Mouse (Mus musculus) CH12.LX (cell line): ENCODE measurements at regions not wholly inside any gene's neighbourhood (a gene's known extent, or its start where the extent isn't known, plus 50 kb on each side); places are given as distances from the start of the nearest gene placed in this dataset.

Experiments
- DNase-seq: peaks from one replicate; pipeline ENCODE4 v3.0.0-alpha.2; 2013; ENCODE audit errors: extremely low read depth
- H3K27ac ChIP-seq: 2 replicates; pipeline ENCODE4 v1.5.1; 2012; ENCODE audit warnings: low read depth, mild to moderate bottlenecking, control low read depth, moderate library complexity; ENCODE audit not compliant: insufficient read depth
- H3K27me3 ChIP-seq: replicated peaks from 2 replicates; pipeline ENCODE3; 2012; ENCODE audit warnings: inconsistent platforms
- H3K36me3 ChIP-seq, 2 experiments: replicated peaks in 1 of 2; 2 replicates each; pipeline versions ENCODE3 to v1.6.1; 2012; ENCODE audit warnings: inconsistent platforms in 1 of 2, low read length in 1 of 2, mild to moderate bottlenecking in 1 of 2, mixed read lengths in 1 of 2, moderate library complexity in 1 of 2; ENCODE audit not compliant: control insufficient read depth in 1 of 2, insufficient read depth in 1 of 2
- H3K4me1 ChIP-seq, 2 experiments: 2 replicates each; pipeline ENCODE4 v1.6.1; 2012; ENCODE audit warnings: inconsistent platforms in 1 of 2, moderate library complexity in 1 of 2; ENCODE audit not compliant: insufficient read depth in 2 of 2, control insufficient read depth in 1 of 2
- H3K4me2 ChIP-seq: 2 replicates; pipeline ENCODE4 v1.6.1; 2012; ENCODE audit warnings: low read depth, mild to moderate bottlenecking, control low read depth; ENCODE audit not compliant: poor library complexity, insufficient read depth, severe bottlenecking
- H3K4me3 ChIP-seq, 3 experiments: fragments of 150-350 bp in 1 of 3; sonication (generic) in 1 of 3; replicated peaks in 1 of 3; 2 replicates each; pipeline versions ENCODE3 to v1.5.1; 2011 to 2012; ENCODE audit warnings: low read depth in 2 of 3, low read length in 2 of 3, mild to moderate bottlenecking in 2 of 3, moderate library complexity in 2 of 3, control low read depth in 1 of 3, improper control_type of control experiment in 1 of 3, inconsistent platforms in 1 of 3, mixed read lengths in 1 of 3; ENCODE audit not compliant: poor library complexity in 1 of 3
- H3K79me2 ChIP-seq: replicated peaks from 2 replicates; pipeline ENCODE4 v1.6.1; 2012; ENCODE audit warnings: mild to moderate bottlenecking, moderate library complexity; ENCODE audit not compliant: control insufficient read depth, poor library complexity, insufficient read depth, severe bottlenecking; ENCODE audit errors: extremely low read depth
- H3K9ac ChIP-seq: 2 replicates; pipeline ENCODE4 v1.6.1; 2012; ENCODE audit warnings: low read depth, mild to moderate bottlenecking, control low read depth, moderate library complexity; ENCODE audit not compliant: insufficient read depth
- H3K9me3 ChIP-seq: replicated peaks from 2 replicates; pipeline ENCODE3; 2012; ENCODE audit warnings: low read length, inconsistent platforms, mixed read lengths
- CTCF ChIP-seq, 2 experiments: IDR thresholded peaks in 1 of 2; conservative IDR thresholded peaks in 1 of 2; 2 replicates each; pipeline ENCODE4 v1.5.1; 2011 to 2012; ENCODE audit warnings: low read depth in 2 of 2, low read length in 2 of 2, improper control_type of control experiment in 1 of 2, inconsistent platforms in 1 of 2, mild to moderate bottlenecking in 1 of 2, moderate library complexity in 1 of 2
- E2F4 ChIP-seq: IDR thresholded peaks from 2 replicates; pipeline ENCODE4 v1.6.1; 2011; ENCODE audit warnings: low read depth, low read length, improper control_type of control experiment; ENCODE audit not compliant: insufficient replicate concordance
- GABPA ChIP-seq: IDR thresholded peaks from 2 replicates; pipeline ENCODE4 v1.6.1; 2012; ENCODE audit warnings: low read depth, low read length, improper control_type of control experiment, inconsistent platforms; ENCODE audit not compliant: insufficient replicate concordance
- IRF4 ChIP-seq: IDR thresholded peaks from 2 replicates; pipeline ENCODE4 v1.6.1; 2014; ENCODE audit warnings: low read depth, mild to moderate bottlenecking, inconsistent platforms, low read length, improper control_type of control experiment
- JUND ChIP-seq: conservative IDR thresholded peaks from 2 replicates; pipeline ENCODE4 v1.6.1; 2011; ENCODE audit warnings: low read depth, low read length, improper control_type of control experiment
- KAT2A ChIP-seq: IDR thresholded peaks from 2 replicates; pipeline ENCODE4 v1.6.1; 2012; ENCODE audit warnings: low read length, improper control_type of control experiment, inconsistent platforms; ENCODE audit not compliant: insufficient replicate concordance
- MAX ChIP-seq: IDR thresholded peaks from 2 replicates; pipeline ENCODE4 v1.6.1; 2011; ENCODE audit warnings: low read length, improper control_type of control experiment
- POLR2A ChIP-seq: IDR thresholded peaks from 2 replicates; pipeline ENCODE4 v1.6.1; 2011; ENCODE audit warnings: low read depth, mild to moderate bottlenecking, improper control_type of control experiment, low read length
- SMC3 ChIP-seq: IDR thresholded peaks from 2 replicates; pipeline ENCODE4 v1.6.1; 2011; ENCODE audit warnings: low read depth, low read length, improper control_type of control experiment
- TBP ChIP-seq: conservative IDR thresholded peaks from 2 replicates; pipeline ENCODE4 v1.6.1; 2011; ENCODE audit warnings: low read depth, low read length, improper control_type of control experiment
- UBTF ChIP-seq: IDR thresholded peaks from 2 replicates; pipeline ENCODE4 v1.6.1; 2012; ENCODE audit warnings: low read depth, mild to moderate bottlenecking, inconsistent platforms, low read length, improper control_type of control experiment, moderate library complexity
- ZKSCAN1 ChIP-seq: IDR thresholded peaks from 2 replicates; pipeline ENCODE4 v1.6.1; 2012; ENCODE audit warnings: low read depth, inconsistent platforms, low read length, improper control_type of control experiment, borderline replicate concordance
- ZNF384 ChIP-seq: IDR thresholded peaks from 2 replicates; pipeline ENCODE4 v1.6.1; 2012; ENCODE audit warnings: low read depth, low read length, improper control_type of control experiment, inconsistent platforms
- dilution Hi-C: fragments of 300-500 bp; cut with MboI; formaldehyde crosslinking; loops from 2 replicates; pipeline ENCODE4 v1.14.3; 2020; ENCODE audit warnings: low sequenced_read_pairs; ENCODE audit not compliant: extremely low pct_unique_long_range_greater_than_20kb, extremely low pct_ligation_motif_present
- in situ Hi-C: fragments of 300-500 bp; cut with MboI; formaldehyde crosslinking; loops from 3 replicates; pipeline ENCODE4 v1.14.3; 2019; ENCODE audit warnings: low sequenced_read_pairs, low pct_ligation_motif_present, low pct_unique_long_range_greater_than_20kb, mixed read lengths

DNA sequence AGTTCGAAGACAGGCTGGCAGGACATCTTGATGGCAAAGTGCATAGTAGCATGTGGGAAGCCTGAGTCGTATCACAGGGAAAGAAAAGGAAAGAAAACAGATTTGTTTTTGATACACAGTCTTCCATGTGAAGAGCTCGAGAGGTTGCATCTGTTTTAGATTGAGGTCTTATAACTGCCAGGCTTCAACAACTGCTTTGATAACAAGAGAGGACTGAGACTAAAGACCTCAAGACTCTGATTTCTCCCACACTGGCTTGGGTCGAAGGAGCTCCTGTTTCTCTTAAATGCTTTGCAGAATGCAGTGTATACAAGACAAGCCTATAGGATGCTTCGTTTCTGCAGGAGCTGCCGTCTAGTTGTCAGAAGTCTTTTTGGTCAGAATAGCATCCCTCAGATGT, 103.0 kb upstream of the Fat4 start:
- H3K4me1 ChIP-seq: no peaks in the 10 kb centered on the region
- no peaks in the 10 kb centered on the region for H3K79me2 ChIP-seq
- in situ Hi-C loops: loop anchor here (10.0 kb wide), 1 partner anchor 709 kb away; no protein-coding TSS in a partner anchor
- no peaks in the 10 kb centered on the region for H3K36me3 ChIP-seq
- no peaks in the 10 kb centered on the region for H3K9me3 ChIP-seq
- no peak overlapping the region for H3K4me3 ChIP-seq
- H3K27ac ChIP-seq: no peak overlapping the region
- H3K4me2 ChIP-seq: no peak overlapping the region
- DNase-seq: no peak
- H3K9ac ChIP-seq: no peak overlapping the region
- H3K27me3 ChIP-seq: no peaks in the 10 kb centered on the region
- dilution Hi-C loops: no loop called here
- TF ChIP-seq CTCF (conservative IDR thresholded peaks at IDR 0.05 in 1 of 2, IDR thresholded peaks at IDR 0.05 in 1 of 2; ENCODE audit: low read depth in 2 of 2, low read length in 2 of 2) (no peak), ZNF384 (no peak), JUND (no peak)

- in situ Hi-C loops: loop anchor here (10.0 kb wide), 1 partner anchor 708 kb away; no protein-coding TSS in a partner anchor
- Histone ChIP-seq H3K4me3 (no peak overlapping the region), H3K4me1 (no peaks in the 10 kb centered on the region), H3K27me3 (no peaks in the 10 kb centered on the region), H3K4me2 (no peak overlapping the region), H3K79me2 (no peaks in the 10 kb centered on the region), H3K9me3 (no peaks in the 10 kb centered on the region), H3K27ac (no peak overlapping the region), H3K36me3 (no peaks in the 10 kb centered on the region), H3K9ac (no peak overlapping the region)
- no peak for DNase-seq
- dilution Hi-C loops: no loop called here
- TF ChIP-seq ZNF384 (no peak), IRF4 (no peak), E2F4 (no peak), SMC3 (no peak)
These were observed 103.7 kb upstream of the Fat4 start for GRCm38 (mm10) chr3:38783051-38783450.

DNA sequence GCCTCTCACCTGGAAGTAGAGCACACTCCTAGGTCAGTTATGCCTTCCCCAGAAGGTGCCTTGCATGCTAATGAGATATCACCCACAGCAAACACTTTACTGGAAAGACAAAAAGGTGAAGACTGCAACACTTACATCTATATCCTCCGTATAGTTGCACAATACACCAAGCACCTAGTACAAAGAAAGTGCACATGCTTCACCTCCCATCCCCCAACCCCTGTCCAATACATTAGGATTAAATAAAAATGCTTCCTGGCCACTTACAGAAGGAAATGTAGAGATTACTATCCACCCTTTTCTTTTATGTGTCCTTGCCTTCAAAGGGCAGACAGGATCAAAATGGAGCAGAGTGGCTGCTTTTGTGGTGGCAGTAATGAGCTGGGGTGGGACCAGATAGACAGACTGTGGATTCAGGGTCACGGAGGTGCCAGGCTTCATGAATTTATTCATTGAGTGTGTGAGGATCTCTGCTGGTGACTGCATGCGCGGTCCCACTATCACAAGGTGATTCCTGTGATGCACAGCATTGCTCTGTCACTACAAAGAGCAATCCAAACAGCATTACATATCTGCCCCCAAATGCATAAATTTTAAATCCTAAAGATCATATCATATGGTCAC, 109.9 kb upstream of the Fat4 start:
- in situ Hi-C loops: no loop called here
- DNase-seq: no peak
- no peak for TF ChIP-seq SMC3
- no peak for TF ChIP-seq POLR2A
- no peak for TF ChIP-seq E2F4
- no peak for TF ChIP-seq KAT2A
- TF ChIP-seq ZKSCAN1: no peak
- TF ChIP-seq GABPA: no peak
- no peak for TF ChIP-seq TBP
- TF ChIP-seq UBTF: no peak
- TF ChIP-seq MAX: no peak

More for the DNA sequence above, 109.9 kb upstream of the Fat4 start:
- H3K79me2 ChIP-seq: no peaks in the 10 kb centered on the region
- H3K27me3 ChIP-seq: no peaks in the 10 kb centered on the region
- dilution Hi-C loops: no loop called here
- H3K4me1 ChIP-seq: no peaks in the 10 kb centered on the region
- H3K9me3 ChIP-seq: no peaks in the 10 kb centered on the region
- no peak overlapping the region for H3K27ac ChIP-seq
- no peak overlapping the region for H3K4me2 ChIP-seq
- H3K9ac ChIP-seq: no peak overlapping the region
- no peak overlapping the region for H3K4me3 ChIP-seq
- H3K36me3 ChIP-seq: no peaks in the 10 kb centered on the region
